Mouse (Mus musculus) E14TG2a.4 (cell line): ENCODE measurements around the gene Osgep.

Source experiments
- CTCF ChIP-seq: conservative IDR thresholded peaks from 2 replicates; pipeline ENCODE4 v1.5.1; 2014; ENCODE audit warnings: low read length
- NANOG ChIP-seq: IDR thresholded peaks from 2 replicates; pipeline ENCODE4 v1.6.1; 2014; ENCODE audit warnings: borderline replicate concordance, low read length, mixed read lengths
- POU5F1 ChIP-seq: IDR thresholded peaks from 2 replicates; pipeline ENCODE4 v1.6.1; 2014; ENCODE audit warnings: low read length, borderline replicate concordance

GRCm38 (mm10) chr14:50876236-50876950, 48.3 kb downstream of the Osgep start:
- no peak for TF ChIP-seq CTCF
- no peak for TF ChIP-seq NANOG
- TF ChIP-seq POU5F1: no peak
